Mouse (Mus musculus) midbrain, embryonic 15.5 days (tissue): ENCODE measurements around the gene Rpl41. TPM values are rescaled to one million over a fixed set of nuclear protein-coding genes. Genes with fewer than 3 reads are reported as not detected.
A peak's percentile ranks its signal among the peaks of the same experiment; 100 is the strongest.

ENCODE experiments used
- ATAC-seq: fragments of 200-750 bp; cut with Nextera tagmentation; replicated peaks from 2 replicates; pipeline ENCODE4 v1.8.0; 2017; ENCODE audit warnings: moderate TSS enrichment
- H3K27ac ChIP-seq: fragments of 300-500 bp; sonication (generic); 2 replicates; pipeline ENCODE4 v1.5.1; 2015; ENCODE audit warnings: mild to moderate bottlenecking, inconsistent platforms
- H3K27me3 ChIP-seq: fragments of 300-500 bp; sonication (generic); replicated peaks from 2 replicates; pipeline ENCODE4 v1.6.1; 2015; ENCODE audit warnings: inconsistent platforms
- H3K36me3 ChIP-seq: fragments of 300-500 bp; sonication (generic); replicated peaks from 2 replicates; pipeline ENCODE4 v1.6.1; 2015; ENCODE audit warnings: inconsistent platforms
- H3K4me1 ChIP-seq: fragments of 300-500 bp; sonication (generic); 2 replicates; pipeline ENCODE4 v1.6.1; 2015; ENCODE audit warnings: inconsistent platforms
- H3K4me2 ChIP-seq: fragments of 300-500 bp; sonication (generic); 2 replicates; pipeline ENCODE4 v1.6.1; 2015; ENCODE audit warnings: inconsistent platforms, mild to moderate bottlenecking, moderate library complexity
- H3K4me3 ChIP-seq: fragments of 300-500 bp; sonication (generic); 2 replicates; pipeline ENCODE4 v1.5.1; 2015; ENCODE audit warnings: mild to moderate bottlenecking, inconsistent platforms
- H3K9ac ChIP-seq: fragments of 300-500 bp; sonication (generic); 2 replicates; pipeline ENCODE4 v1.6.1; 2015; ENCODE audit warnings: mild to moderate bottlenecking, inconsistent platforms
- H3K9me3 ChIP-seq: fragments of 300-500 bp; sonication (generic); 2 replicates; pipeline ENCODE4 v1.6.1; 2016; ENCODE audit warnings: inconsistent platforms
- WGBS: fragments of 180-500 bp; shearing (Covaris S2); methylation state at CpG from one replicate; pipeline ENCODE4 v1.1.7; 2015; ENCODE audit warnings: mixed read lengths; 5-methylcytosine and 5-hydroxymethylcytosine counted together
- polyA plus RNA-seq: library from polyadenylated mRNA; unstranded; fragments of >200 nt; fragmentation: Nextera tagmentation; extraction: Ambion mirVana; gene quantifications from 2 replicates; pipeline ENCODE4 v1.2.1, GENCODE M21; 2015

Gene Rpl41
- polyA plus RNA-seq, 1 experiment from 2014 or later: 2,161 TPM

DNA sequence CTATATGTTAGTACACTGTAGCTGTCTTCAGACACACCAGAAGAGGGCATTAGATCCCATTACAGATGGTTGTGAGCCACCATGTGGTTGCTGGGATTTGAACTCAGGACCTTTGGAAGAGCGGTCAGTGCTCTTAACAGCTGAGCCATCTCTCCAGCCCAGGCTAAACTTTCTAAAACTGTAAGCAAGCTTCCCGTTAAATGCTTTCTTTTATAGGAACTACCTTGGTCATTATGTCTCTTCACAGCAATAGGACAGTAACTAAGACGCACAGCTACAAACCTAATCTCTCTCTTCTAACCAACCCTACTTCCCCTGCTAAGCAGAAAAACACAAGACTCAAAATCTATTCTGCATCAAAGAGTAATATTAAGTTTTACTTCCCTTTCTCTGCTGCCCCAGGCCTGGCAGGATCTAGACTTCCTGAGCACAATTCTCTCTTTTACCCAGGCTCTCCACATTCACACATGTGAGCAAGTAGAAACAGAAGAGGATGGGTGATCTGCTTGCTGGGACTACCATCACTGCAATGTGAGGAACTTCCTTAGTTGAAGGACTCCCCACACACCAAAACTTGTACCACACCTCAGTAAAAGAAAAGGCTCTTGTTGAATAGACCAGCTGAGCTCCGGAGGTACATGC lies 13.4 kb downstream of the Rpl41 start:
- no peaks in the 10 kb centered on the region for H3K9me3 ChIP-seq
- no peak; the same call in 1 of the 2 replicates for ATAC-seq
- no peak overlapping the region for H3K9ac ChIP-seq
- H3K27me3 ChIP-seq: no peaks in the 10 kb centered on the region
- WGBS: 70% methylated on average over 4 of the region's 4 CpGs
- no peak overlapping the region for H3K27ac ChIP-seq
- peak overlapping the region; percentile 25 for H3K4me3 ChIP-seq
- H3K4me1 ChIP-seq: peaks cover 7% of the 10 kb centered on the region
- H3K4me2 ChIP-seq: peak overlapping the region; percentile 48
- H3K36me3 ChIP-seq: no peaks in the 10 kb centered on the region

DNA sequence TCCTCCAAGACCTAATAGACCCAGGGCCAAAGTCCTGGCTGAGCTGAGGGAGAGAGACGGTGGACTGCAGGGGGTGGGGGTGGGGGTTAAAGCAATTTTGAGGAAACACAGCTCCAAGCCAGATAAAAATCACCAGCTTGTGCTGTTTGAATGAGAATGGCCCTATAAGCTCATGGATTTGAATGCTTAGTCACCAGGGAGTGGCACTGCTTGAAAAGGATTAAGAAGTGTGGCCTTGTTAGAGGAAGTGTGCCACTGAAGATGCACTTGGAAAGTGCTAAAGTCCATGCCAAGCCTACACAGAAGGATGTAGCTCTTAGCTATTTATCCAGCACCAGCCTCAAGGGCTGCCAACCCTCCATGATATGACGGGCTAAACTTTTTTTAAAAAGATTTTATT lies 13.9 kb downstream of the Rpl41 start:
- H3K9me3 ChIP-seq: no peaks in the 10 kb centered on the region
- H3K9ac ChIP-seq: no peak overlapping the region
- H3K36me3 ChIP-seq: no peaks in the 10 kb centered on the region
- H3K27me3 ChIP-seq: no peaks in the 10 kb centered on the region
- 66% methylated on average over 2 of the region's 2 CpGs for WGBS
- no peak overlapping the region for H3K4me3 ChIP-seq
- no peak overlapping the region for H3K4me2 ChIP-seq
- no peak for ATAC-seq
- no peak overlapping the region for H3K27ac ChIP-seq
- H3K4me1 ChIP-seq: peaks cover 7% of the 10 kb centered on the region

DNA sequence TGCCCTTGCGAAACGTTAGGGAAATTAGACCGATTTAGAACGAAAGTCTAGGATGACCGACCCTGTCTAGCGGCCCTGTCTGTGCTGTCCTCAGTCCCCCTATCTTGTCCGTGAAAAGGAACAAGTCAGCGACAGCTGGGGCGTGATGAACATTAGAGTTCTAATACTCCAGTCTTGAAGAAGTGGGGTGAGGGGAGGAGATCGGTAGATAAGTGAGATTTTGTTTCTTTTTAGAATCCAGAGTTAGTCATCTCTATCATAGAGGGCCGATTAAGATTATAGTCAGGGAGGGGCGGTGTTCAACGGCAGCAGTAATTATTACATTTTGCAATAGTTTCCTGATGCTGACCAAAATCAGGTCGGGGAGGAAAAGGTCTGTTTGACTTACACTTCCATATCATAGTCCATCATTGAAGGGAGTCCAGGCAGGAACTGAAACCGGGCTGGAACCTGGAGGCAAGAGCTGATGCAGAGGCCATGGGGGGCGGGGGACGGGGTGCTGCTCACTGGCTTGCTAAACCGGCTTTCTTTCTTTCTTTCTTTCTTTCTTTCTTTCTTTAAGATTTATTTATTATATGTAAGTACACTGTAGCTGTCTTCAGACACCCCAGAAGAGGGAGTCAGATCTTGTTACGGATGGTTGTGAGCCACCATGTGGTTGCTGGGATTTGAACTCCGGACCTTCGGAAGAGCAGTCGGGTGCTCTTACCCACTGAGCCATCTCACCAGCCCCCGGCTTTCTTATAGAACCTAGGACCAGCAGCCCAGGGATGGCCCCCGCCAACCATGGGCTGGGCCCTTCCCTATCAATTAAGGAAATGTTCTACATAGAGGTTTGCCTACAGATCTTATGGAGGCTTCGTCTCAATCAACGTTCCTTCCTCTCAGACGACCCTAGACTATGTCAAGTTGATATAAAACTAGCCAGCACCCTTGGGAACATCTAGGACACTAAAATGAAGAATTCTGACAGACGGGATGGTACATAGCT lies 22.4 kb downstream of the Rpl41 start:
- Histone ChIP-seq H3K4me1 (peaks cover 27% of the 10 kb centered on the region), H3K4me3 (peak overlapping the region; percentile 67), H3K4me2 (peak overlapping the region; percentile 100), H3K36me3 (no peaks in the 10 kb centered on the region), H3K27me3 (peaks cover 6% of the 10 kb centered on the region; the same call in 1 of the 2 replicates), H3K9ac (no peak overlapping the region; the same call in 1 of the 2 replicates), H3K27ac (no peak overlapping the region), H3K9me3 (no peaks in the 10 kb centered on the region)
- WGBS: 31% methylated on average over 28 of the region's 28 CpGs
- 0 out of 2 replicates have a peak, but pooled peaks have one; percentile 19 for ATAC-seq

DNA sequence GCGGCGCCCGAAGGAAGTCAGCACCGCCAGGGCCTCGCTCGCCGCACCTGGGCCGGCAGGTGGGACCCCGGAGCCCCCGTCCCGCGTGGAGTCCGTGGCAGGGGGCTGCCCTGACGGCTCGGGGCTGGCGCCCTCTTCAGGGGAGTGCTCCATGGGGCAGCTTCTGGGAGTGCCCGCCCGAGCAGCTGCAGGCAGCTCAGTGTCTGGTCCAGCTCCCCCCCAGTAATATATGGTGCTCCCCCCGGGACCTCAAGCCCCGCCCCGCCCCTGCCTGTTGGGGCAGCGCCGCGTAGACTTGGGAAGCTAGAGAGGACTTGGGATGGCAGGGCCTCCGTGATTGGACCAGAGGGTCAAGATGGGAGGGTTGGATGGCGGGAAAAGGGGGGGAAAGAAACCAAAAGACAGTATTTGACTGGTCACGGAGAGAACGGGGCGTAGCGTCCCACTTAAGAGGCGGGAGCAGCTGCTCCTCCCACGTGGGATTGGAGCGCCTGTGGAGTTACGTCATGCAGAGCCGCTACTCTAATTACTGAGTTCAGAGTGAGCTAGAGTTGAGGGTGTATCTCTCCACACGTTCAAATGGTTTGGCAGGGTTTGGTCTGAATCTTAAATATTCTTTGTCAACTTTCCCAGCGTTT lies 23.3 kb downstream of the Rpl41 start, which contains the start of gene Esyt1:
TSS of gene Esyt1 (minus strand) at position 201 of the 638 bp plus-strand sequence.
- Histone ChIP-seq H3K27ac (peak within 1 kb of the TSS; percentile 61), H3K9ac (peak within 1 kb of the TSS; percentile 65), H3K4me1 (peaks cover 27% of the 10 kb centered on the region), H3K4me3 (peak within 1 kb of the TSS; percentile 67), H3K4me2 (peak within 1 kb of the TSS; percentile 100), H3K36me3 (no peaks in the 10 kb centered on the region), H3K9me3 (no peaks in the 10 kb centered on the region), H3K27me3 (peaks cover 6% of the 10 kb centered on the region; the same call in 1 of the 2 replicates)
- peak; percentile 94 for ATAC-seq
- whole genome bisulfite sequencing: under 1% methylated on average over 37 of the region's 37 CpGs

DNA sequence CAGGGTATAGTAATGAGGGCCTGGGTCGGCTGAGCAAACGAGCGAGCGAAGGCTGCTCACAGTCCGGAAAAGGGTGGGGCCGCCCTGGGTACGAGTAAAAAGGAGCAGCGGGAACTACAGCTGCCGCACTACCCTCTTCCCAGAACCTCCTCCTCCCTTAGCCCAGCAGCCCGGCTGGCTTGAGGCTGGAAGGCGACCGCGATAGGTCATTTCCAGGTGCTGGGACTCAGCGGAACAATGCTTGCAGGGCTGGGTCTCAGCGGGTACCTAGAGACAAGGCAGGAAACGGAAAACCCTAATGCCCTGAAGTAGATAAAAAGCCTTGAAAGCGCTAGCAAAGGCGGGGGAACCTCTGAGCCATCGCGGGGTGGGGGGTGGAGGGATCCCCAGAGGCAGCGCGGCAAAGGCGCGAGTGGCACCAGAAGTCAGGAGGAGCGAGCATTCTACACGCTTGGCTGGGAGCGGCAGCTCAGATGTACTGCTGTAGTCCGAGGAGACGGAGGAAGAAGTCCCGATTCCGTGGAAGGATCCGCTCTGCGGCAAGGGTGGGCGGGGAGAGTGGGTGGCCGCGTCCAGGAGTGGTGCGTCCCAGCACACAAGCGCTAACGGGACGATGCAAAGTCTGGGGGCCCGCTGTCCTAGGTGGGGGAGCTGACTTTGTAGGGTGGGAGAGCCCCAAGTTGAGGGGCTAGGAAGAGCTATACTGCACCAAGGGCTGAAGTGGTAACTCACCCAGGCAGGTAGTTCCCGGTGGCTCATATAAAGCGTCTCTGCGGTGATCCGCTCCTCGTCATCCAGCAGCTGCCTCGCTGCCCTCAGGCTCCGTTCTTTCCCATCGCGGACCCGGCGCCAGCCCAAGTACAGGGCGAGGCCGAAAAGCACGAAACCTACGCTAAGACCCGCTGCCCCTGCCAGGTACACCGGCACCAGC lies 24.1 kb downstream of the Rpl41 start:
- WGBS: under 1% methylated on average over 58 of the region's 58 CpGs

DNA sequence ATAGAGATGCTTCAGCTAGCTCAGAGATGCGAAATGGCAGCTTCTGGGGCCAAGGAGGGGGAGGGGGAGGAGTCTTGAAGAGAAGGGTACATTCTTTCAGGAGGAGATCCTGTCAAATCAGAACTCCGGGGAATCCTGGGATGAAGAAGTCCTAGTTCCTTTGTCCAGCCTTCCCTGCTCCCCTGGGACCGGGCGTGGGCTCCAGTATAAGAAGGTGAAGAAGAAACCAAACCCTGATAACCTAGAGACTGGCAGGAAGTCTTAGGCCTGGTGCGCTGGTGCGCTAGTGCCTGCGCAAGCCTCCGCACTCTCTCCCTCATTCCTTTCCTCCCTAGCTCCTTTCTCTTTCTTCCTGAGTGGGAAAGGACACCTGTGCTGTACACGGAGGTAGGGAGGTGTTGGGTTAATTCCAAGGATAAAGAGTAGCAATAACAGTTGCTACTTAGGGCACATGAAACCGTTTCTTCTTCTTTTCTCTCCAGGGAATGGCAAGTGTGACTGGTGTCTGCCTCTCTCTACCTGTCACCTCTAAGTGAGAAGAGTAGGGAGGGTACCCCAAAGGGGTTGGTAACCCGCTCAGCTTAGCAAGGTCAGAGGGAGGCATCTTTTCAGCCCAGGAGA lies 24.9 kb downstream of the Rpl41 start:
- Histone ChIP-seq H3K27me3 (peaks cover 6% of the 10 kb centered on the region; the same call in 1 of the 2 replicates), H3K9ac (peak overlapping the region; percentile 65), H3K4me3 (peak overlapping the region; percentile 67), H3K36me3 (no peaks in the 10 kb centered on the region), H3K4me1 (peaks cover 27% of the 10 kb centered on the region), H3K4me2 (peak overlapping the region; percentile 100), H3K27ac (no peak overlapping the region), H3K9me3 (no peaks in the 10 kb centered on the region)
- ATAC-seq: no peak
- WGBS: 7% methylated on average over 11 of the region's 11 CpGs

More for the DNA sequence above, 24.1 kb downstream of the Rpl41 start:
- Histone ChIP-seq H3K36me3 (no peaks in the 10 kb centered on the region), H3K4me2 (peak overlapping the region; percentile 100), H3K4me3 (peak overlapping the region; percentile 67), H3K27ac (peak overlapping the region; percentile 61), H3K9ac (peak overlapping the region; percentile 65), H3K27me3 (peaks cover 6% of the 10 kb centered on the region; the same call in 1 of the 2 replicates), H3K4me1 (peaks cover 27% of the 10 kb centered on the region), H3K9me3 (no peaks in the 10 kb centered on the region)
- peak; percentile 57 for ATAC-seq

DNA sequence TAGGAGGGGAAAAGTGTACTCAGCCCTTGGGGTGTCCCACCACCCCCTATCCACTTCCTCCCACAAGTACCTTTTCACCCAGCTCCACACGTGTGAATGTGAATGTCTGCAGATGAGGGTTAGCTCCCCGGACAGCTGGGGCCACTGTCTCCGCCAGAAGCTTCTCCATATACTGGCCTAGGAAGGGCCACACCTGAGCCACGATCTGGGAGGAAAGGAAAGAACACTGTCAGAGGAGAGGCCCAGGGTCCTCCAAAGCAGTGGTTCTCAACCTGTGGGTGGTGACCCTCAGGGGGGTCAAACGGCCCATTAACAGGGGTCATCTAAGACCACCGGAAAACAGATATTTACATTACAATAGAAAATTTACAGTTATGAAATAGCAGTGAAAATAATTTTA lies 26.8 kb downstream of the Rpl41 start:
- H3K27ac ChIP-seq: no peak overlapping the region
- peaks cover 11% of the 10 kb centered on the region; the same call in 1 of the 2 replicates for H3K27me3 ChIP-seq
- H3K4me1 ChIP-seq: peaks cover 27% of the 10 kb centered on the region
- H3K36me3 ChIP-seq: no peaks in the 10 kb centered on the region
- H3K9ac ChIP-seq: no peak overlapping the region
- no peak overlapping the region for H3K4me2 ChIP-seq
- WGBS: 78% methylated on average over 6 of the region's 6 CpGs
- no peaks in the 10 kb centered on the region for H3K9me3 ChIP-seq
- no peak overlapping the region for H3K4me3 ChIP-seq
- ATAC-seq: no peak

DNA sequence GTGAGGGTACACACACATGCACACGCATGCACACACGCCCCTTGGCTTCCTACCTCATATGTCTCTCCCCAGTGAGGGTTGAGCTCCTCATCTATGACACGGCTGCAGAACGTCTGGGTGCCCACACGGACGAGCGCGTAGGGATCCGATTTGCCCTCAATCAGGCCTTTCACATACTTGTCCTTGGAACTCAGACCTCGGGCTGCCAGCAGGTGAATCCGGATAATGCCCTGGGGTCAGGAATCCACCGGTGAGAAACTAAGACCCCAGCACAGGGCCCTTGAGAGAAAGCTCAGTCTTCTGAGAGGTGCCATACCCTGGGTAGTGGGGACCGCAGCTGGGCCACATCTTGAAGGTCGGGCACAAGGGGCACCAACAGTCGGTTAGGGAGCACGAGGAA lies 28.5 kb downstream of the Rpl41 start:
- Histone ChIP-seq H3K4me3 (no peak overlapping the region), H3K4me1 (peaks cover 16% of the 10 kb centered on the region), H3K27ac (no peak overlapping the region), H3K9ac (no peak overlapping the region), H3K36me3 (no peaks in the 10 kb centered on the region), H3K9me3 (no peaks in the 10 kb centered on the region), H3K4me2 (no peak overlapping the region), H3K27me3 (peaks cover 22% of the 10 kb centered on the region)
- 87% methylated on average over 16 of the region's 16 CpGs for WGBS
- no peak for ATAC-seq

DNA sequence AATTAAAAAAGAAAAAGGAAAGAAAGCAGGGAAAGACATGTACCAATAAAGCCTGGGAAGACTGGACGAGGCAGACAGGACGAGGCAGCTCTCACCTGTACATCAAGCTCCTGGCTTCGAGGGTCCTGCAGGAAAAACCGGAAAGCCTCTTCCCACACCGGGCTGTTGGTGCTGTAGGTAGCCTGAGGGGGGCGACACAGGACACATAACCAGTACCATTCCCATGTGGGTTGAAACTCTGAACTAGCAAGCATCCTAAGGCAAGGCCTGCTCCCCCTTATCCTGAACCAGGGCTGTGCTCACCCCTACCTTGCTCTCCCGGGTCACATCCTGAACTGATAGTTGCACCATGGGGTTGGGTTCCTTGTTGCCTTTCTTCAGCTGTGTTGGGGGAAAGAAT lies 30.3 kb downstream of the Rpl41 start:
- H3K4me1 ChIP-seq: no peaks in the 10 kb centered on the region
- WGBS: 68% methylated on average over 7 of the region's 7 CpGs
- H3K9ac ChIP-seq: no peak overlapping the region
- H3K4me2 ChIP-seq: no peak overlapping the region
- H3K4me3 ChIP-seq: no peak overlapping the region
- no peak for ATAC-seq
- no peaks in the 10 kb centered on the region for H3K9me3 ChIP-seq
- H3K36me3 ChIP-seq: no peaks in the 10 kb centered on the region
- H3K27me3 ChIP-seq: peaks cover 22% of the 10 kb centered on the region
- no peak overlapping the region for H3K27ac ChIP-seq

DNA sequence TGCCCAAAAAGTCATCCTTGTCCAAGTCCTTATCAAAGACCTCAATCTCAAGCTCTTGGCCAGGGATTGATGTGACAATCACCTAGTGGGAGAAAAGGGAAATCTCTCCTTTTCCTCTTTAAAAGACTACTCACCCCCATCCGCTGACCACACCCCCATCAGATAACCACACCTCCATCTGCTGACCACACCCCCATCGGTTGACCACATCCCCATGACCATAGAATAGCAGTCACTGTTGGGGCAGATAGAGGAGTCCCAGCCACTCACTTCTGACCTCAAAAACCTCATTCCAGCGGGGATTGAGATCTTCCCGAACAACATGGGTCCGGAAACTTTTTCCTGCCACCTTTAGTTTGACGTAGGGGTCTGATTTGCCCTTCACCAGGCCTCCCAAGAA lies 32.4 kb downstream of the Rpl41 start:
- Histone ChIP-seq H3K9me3 (no peaks in the 10 kb centered on the region), H3K27me3 (peaks cover 22% of the 10 kb centered on the region), H3K4me2 (no peak overlapping the region), H3K9ac (no peak overlapping the region), H3K27ac (no peak overlapping the region), H3K36me3 (no peaks in the 10 kb centered on the region), H3K4me3 (no peak overlapping the region), H3K4me1 (no peaks in the 10 kb centered on the region)
- 26% methylated on average over 6 of the region's 6 CpGs for WGBS
- no peak for ATAC-seq

DNA sequence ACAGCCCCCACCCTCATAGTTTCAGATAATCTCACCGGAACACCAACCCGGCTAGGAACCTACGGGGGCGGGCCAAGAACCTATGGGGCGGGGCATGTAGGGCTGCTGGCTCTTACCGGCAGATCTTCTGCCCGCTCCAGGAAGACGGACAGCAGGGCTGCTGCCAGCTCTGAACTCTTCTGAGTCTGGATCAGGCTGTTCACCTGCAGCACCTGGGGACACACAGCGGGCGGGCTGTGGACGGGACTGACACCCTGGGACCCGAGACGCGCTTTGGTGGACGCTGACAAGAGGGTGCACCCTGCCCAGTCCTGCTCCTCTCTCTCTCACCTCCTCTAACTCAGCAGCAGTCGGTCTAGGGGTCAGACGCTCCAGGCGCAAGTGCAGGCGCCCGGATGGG lies 33.1 kb downstream of the Rpl41 start:
- Histone ChIP-seq H3K4me3 (no peak overlapping the region), H3K4me1 (no peaks in the 10 kb centered on the region), H3K9me3 (no peaks in the 10 kb centered on the region), H3K9ac (no peak overlapping the region), H3K4me2 (no peak overlapping the region), H3K36me3 (no peaks in the 10 kb centered on the region), H3K27me3 (peaks cover 22% of the 10 kb centered on the region), H3K27ac (no peak overlapping the region)
- 19% methylated on average over 20 of the region's 20 CpGs for WGBS
- no peak for ATAC-seq
